Mouse (Mus musculus) stomach, embryonic 15.5 days (tissue): Measurements from ENCODE around the gene Tstd1. TPM values are rescaled to one million over a fixed set of nuclear protein-coding genes. Genes with fewer than 3 reads are reported as not detected.

Source experiments
- ATAC-seq: fragments of 200-750 bp; cut with Nextera tagmentation; 2 replicates; pipeline ENCODE4 v1.8.0; 2017; ENCODE audit warnings: low read depth, moderate number of reproducible peaks, moderate TSS enrichment; ENCODE audit not compliant: insufficient read depth, low FRiP score
- H3K27ac ChIP-seq: fragments of 300-500 bp; sonication (generic); 2 replicates; pipeline ENCODE4 v1.5.1; 2015; ENCODE audit warnings: mild to moderate bottlenecking, inconsistent platforms
- H3K27me3 ChIP-seq: fragments of 300-500 bp; sonication (generic); replicated peaks from 2 replicates; pipeline ENCODE4 v1.6.1; 2015; ENCODE audit warnings: inconsistent platforms
- H3K36me3 ChIP-seq: fragments of 300-500 bp; sonication (generic); 2 replicates; pipeline ENCODE4 v1.6.1; 2015; ENCODE audit warnings: inconsistent platforms
- H3K4me1 ChIP-seq: fragments of 300-500 bp; sonication (generic); 2 replicates; pipeline ENCODE4 v1.6.1; 2015; ENCODE audit warnings: inconsistent platforms
- H3K4me2 ChIP-seq: fragments of 300-500 bp; sonication (generic); 2 replicates; pipeline ENCODE4 v1.6.1; 2015; ENCODE audit warnings: mild to moderate bottlenecking, inconsistent platforms
- H3K4me3 ChIP-seq: fragments of 300-500 bp; sonication (generic); replicated peaks from 2 replicates; pipeline ENCODE4 v1.5.1; 2015; ENCODE audit warnings: inconsistent platforms
- H3K9ac ChIP-seq: fragments of 300-500 bp; sonication (generic); 2 replicates; pipeline ENCODE4 v1.6.1; 2015; ENCODE audit warnings: inconsistent platforms
- H3K9me3 ChIP-seq: fragments of 300-500 bp; sonication (generic); 2 replicates; pipeline ENCODE4 v1.6.1; 2016; ENCODE audit warnings: inconsistent platforms
- WGBS: fragments of 180-500 bp; shearing (Covaris S2); methylation state at CpG from one replicate; pipeline ENCODE4 v1.1.7; 2015; 5-methylcytosine and 5-hydroxymethylcytosine counted together
- polyA plus RNA-seq: library from polyadenylated mRNA; unstranded; fragments of >200 nt; fragmentation: Nextera tagmentation; extraction: Ambion mirVana; gene quantifications from 2 replicates; pipeline ENCODE4 v1.2.1, GENCODE M21; 2015

The Tstd1 gene
- polyA plus RNA-seq: 5.3 and 5.9 TPM in 2 replicates

DNA sequence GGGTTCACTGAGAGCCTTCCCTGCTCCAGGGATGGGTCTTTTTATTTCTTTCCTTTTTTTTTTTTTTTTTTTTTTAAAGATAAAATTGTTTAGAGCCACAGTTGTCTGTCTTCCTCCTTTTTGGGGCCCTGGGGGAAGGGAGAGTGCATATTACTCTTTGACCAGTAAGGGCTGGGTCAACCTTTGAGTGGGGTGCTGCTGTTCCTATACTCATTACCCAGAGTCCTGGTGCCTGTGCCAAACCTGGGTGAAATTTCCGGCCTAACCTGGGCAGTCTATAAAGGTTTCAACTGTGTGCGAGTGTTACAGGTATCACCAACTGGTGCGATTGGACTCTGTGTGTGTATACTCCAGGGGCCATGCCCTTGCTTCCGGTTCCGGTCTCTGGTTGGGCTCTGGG is at the start of gene Tstd1:
Gene Tstd1, plus strand, starts transcription at position 213 of the 400 bp plus-strand sequence.
- H3K4me2 ChIP-seq: no peak within 1 kb of the TSS
- H3K36me3 ChIP-seq: peaks cover 31% of the 10 kb centered on the region
- 77% methylated on average over 5 of the region's 5 CpGs for WGBS
- no peaks in the 10 kb centered on the region for H3K9me3 ChIP-seq
- H3K4me3 ChIP-seq: no peak within 1 kb of the TSS
- no peak for ATAC-seq
- no peak within 1 kb of the TSS for H3K9ac ChIP-seq
- H3K27ac ChIP-seq: peak within 1 kb of the TSS; percentile 41; the same call in 1 of the 2 replicates
- H3K4me1 ChIP-seq: no peaks in the 10 kb centered on the region; the same call in 1 of the 2 replicates
- no peaks in the 10 kb centered on the region for H3K27me3 ChIP-seq

DNA sequence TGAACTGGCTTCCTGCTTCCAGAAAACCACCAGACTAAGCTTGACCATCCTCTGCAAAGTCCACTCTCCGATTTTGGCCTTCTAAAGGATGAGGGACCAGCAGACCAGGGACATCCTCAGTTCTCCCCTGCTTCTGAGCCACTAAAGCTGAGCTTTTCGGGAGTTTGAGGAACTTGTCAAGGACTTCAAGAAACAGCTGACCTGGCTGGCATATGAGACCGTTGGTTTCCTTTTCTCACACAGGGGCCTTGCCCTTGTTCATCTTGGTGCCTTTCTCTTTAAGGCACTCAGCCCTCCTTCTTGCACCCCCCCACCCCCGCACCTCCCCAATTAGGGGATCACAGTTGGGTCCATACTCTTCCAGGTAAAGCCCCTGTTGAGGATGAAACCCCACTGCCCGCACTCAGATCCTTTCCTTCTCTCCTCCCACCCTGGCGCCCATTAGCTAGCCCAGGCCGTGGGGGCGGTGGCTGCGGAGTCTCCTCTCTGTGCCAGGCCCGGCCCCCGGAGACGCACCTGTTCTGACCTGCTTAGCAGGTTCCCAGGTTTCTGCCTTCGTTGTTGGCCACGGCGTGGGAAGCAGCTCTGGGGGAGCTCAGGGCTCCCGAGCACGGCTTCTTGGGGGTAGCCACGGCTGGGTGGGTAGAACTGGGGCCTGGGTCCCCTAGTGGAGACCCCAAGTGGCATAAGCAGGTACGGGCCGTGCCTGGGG is 48.7 kb upstream of the Tstd1 start, which contains the start of gene Nectin4:
Gene Nectin4, plus strand, starts transcription at position 255 of the 712 bp plus-strand sequence.
- Histone ChIP-seq H3K4me2 (peak within 1 kb of the TSS; percentile 45), H3K27ac (peak within 1 kb of the TSS; percentile 75), H3K9me3 (no peaks in the 10 kb centered on the region), H3K27me3 (no peaks in the 10 kb centered on the region), H3K36me3 (no peaks in the 10 kb centered on the region), H3K4me3 (peak within 1 kb of the TSS; percentile 35), H3K4me1 (peaks cover 8% of the 10 kb centered on the region), H3K9ac (0 out of 2 replicates have a peak within 1 kb of the TSS, but pooled peaks have one; percentile 17)
- peak; percentile 78 for ATAC-seq
- WGBS: 35% methylated on average over 20 of the region's 20 CpGs

DNA sequence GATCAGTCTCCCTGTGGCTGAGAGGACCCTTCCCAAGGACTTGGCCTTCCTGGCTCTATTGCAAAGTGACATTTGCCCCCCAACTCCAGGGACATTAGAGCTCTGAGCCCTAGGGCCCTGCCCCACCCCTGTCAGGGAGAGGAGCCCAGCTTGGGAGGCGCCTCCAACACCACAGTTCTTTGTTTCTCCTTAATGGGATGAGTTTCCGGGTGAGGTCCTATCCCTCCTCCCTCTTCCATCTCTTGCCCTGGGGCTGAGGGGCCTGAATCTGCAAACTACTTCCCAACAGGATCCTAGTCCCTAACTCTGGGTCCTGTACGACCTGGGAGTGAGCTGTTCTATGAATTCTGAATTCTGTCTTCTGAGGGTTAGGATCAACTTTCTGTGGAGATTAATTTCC is 45.8 kb upstream of the Tstd1 start:
- no peak overlapping the region for H3K9ac ChIP-seq
- no peak overlapping the region for H3K27ac ChIP-seq
- WGBS: 71% methylated on average over 3 of the region's 3 CpGs
- no peak for ATAC-seq
- no peak overlapping the region; the same call in 1 of the 2 replicates for H3K4me3 ChIP-seq
- H3K9me3 ChIP-seq: no peaks in the 10 kb centered on the region
- H3K4me2 ChIP-seq: peak overlapping the region; percentile 17; the same call in 1 of the 2 replicates
- H3K36me3 ChIP-seq: no peaks in the 10 kb centered on the region
- H3K4me1 ChIP-seq: peaks cover 14% of the 10 kb centered on the region
- no peaks in the 10 kb centered on the region for H3K27me3 ChIP-seq

DNA sequence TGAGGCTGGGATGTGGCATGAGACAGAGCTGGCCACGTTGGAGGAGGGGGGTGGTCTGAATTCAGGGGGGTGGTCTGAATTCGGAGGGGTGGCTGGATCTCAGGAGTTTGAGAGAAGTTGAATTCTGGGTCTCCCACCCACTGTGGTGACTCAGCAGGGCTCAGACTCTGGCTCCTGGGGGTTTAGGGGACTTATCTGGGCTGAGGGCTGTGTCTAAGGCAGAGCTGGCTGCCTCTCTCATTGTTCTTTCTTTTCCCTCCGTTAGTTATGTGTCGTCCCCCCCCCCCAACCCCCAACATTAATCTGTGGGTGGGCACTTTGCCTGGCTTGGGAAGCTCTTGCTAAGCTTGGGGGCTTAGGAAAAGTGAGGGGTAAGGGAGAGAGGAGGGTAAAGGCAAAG is 44.7 kb upstream of the Tstd1 start:
- Histone ChIP-seq H3K9me3 (no peaks in the 10 kb centered on the region), H3K36me3 (no peaks in the 10 kb centered on the region), H3K9ac (no peak overlapping the region), H3K4me3 (no peak overlapping the region), H3K27ac (peak overlapping the region; percentile 55; the same call in 1 of the 2 replicates), H3K4me1 (peaks cover 14% of the 10 kb centered on the region), H3K27me3 (no peaks in the 10 kb centered on the region), H3K4me2 (peak overlapping the region; percentile 21)
- no peak for ATAC-seq
- WGBS: 13% methylated on average over 2 of the region's 4 CpGs

DNA sequence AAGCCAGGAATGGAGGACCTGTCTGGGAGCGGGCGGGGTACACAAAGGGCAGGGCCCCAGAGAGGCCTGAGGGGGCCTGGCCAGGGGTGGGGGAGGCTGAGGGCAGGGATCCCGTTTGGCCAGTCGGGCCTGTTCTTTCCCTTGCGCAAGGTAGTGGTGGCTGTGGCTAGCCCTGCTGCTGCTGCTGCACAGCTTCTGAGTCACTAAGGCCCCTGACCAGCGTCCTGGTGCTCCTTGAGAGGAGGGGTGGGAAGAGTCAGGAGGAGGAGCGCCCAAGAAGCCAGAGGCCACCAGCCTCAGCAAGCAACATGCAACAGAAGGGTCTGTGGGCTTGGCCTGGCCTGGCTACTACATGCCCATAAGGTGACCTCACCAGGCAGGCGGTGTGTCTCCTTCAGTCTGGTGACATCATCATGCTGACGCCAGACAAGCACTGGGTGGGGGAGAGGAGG is 43.0 kb upstream of the Tstd1 start:
- Histone ChIP-seq H3K4me2 (peak overlapping the region; percentile 4; the same call in 1 of the 2 replicates), H3K9ac (no peak overlapping the region), H3K4me3 (no peak overlapping the region), H3K36me3 (no peaks in the 10 kb centered on the region), H3K4me1 (peaks cover 25% of the 10 kb centered on the region), H3K27ac (peak overlapping the region; percentile 63), H3K27me3 (no peaks in the 10 kb centered on the region), H3K9me3 (no peaks in the 10 kb centered on the region)
- ATAC-seq: peak; percentile 86
- WGBS: 47% methylated on average over 9 of the region's 9 CpGs

DNA sequence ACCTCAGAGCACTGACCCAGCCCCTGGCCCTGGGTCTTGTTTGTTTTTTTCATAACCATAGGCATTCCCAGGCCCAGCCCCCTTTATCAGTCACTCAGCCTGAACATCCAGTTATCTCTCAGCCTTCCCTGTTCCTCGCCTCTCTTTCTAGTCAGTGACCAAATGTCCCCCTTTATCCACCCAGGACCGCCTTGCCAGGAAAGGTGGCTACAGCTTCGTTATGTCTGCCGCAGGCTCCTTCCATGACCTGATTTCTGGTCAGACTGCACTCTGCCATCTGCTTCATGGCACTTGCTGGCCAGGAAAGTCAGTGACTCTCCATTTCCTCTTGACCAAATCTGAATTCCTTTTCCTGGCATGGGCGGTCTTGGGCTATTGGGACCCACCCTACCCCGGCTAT is 40.4 kb upstream of the Tstd1 start:
- Histone ChIP-seq H3K27ac (no peak overlapping the region), H3K4me1 (peaks cover 25% of the 10 kb centered on the region), H3K27me3 (no peaks in the 10 kb centered on the region), H3K36me3 (no peaks in the 10 kb centered on the region), H3K4me3 (no peak overlapping the region), H3K4me2 (no peak overlapping the region), H3K9ac (no peak overlapping the region), H3K9me3 (no peaks in the 10 kb centered on the region)
- 75% methylated on average over 6 of the region's 6 CpGs for WGBS
- ATAC-seq: no peak

DNA sequence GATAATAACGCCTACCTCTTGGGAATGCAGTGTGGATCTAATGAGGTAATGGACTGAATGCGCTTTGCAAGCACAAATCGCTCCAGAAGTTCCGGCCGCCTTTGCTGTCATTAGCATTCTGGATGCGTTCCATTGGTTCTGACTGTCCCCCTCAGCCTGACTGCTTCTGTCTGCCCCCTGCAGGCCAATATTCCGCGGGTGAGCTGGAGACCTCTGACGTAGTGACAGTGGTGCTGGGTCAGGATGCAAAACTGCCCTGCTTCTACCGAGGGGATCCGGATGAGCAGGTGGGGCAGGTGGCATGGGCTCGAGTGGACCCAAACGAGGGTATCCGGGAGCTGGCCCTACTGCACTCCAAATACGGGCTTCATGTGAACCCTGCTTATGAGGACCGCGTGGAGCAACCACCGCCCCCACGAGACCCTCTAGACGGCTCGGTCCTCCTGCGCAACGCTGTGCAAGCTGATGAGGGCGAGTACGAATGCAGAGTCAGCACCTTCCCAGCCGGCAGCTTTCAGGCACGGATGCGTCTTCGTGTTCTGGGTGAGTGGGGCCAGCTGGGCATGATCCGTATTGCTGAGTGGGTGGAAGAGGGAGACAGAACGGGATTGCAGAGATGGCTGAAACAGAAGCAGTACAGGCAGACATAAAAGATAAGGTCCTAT is 38.6 kb upstream of the Tstd1 start:
- no peak overlapping the region for H3K9ac ChIP-seq

DNA sequence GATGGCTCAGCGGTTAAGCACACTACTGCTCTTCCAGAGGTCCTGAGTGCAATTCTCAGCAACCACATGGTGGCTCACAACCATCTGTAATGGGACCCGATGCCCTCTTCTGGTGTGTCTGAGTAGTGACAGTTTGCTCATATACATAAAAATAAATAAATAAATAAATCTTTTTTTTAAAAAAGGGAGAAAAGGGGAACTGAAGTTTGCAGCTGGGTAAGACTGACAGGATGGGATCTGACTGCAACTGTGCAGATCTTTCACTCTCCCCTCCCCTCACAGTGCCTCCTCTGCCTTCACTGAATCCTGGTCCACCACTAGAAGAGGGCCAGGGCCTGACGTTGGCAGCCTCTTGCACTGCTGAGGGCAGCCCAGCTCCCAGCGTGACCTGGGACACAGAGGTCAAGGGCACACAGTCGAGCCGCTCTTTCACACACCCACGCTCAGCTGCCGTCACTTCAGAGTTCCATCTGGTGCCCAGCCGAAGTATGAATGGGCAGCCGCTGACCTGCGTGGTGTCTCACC is 36.5 kb upstream of the Tstd1 start:
- 86% methylated on average over 11 of the region's 11 CpGs for WGBS
- Histone ChIP-seq H3K9me3 (no peaks in the 10 kb centered on the region), H3K4me1 (peaks cover 13% of the 10 kb centered on the region), H3K27me3 (no peaks in the 10 kb centered on the region), H3K9ac (no peak overlapping the region), H3K4me2 (no peak overlapping the region), H3K4me3 (no peak overlapping the region), H3K27ac (no peak overlapping the region), H3K36me3 (no peaks in the 10 kb centered on the region)
- no peak for ATAC-seq

More for the DNA sequence above, 38.6 kb upstream of the Tstd1 start:
- H3K4me3 ChIP-seq: peak overlapping the region; percentile 25
- peak overlapping the region; percentile 44; the same call in 1 of the 2 replicates for H3K27ac ChIP-seq
- H3K27me3 ChIP-seq: no peaks in the 10 kb centered on the region
- H3K9me3 ChIP-seq: no peaks in the 10 kb centered on the region
- 0 out of 2 replicates have a peak, but pooled peaks have one; percentile 9 for ATAC-seq
- no peaks in the 10 kb centered on the region for H3K36me3 ChIP-seq
- WGBS: 7% methylated on average over 31 of the region's 31 CpGs
- H3K4me1 ChIP-seq: peaks cover 17% of the 10 kb centered on the region
- H3K4me2 ChIP-seq: peak overlapping the region; percentile 57

DNA sequence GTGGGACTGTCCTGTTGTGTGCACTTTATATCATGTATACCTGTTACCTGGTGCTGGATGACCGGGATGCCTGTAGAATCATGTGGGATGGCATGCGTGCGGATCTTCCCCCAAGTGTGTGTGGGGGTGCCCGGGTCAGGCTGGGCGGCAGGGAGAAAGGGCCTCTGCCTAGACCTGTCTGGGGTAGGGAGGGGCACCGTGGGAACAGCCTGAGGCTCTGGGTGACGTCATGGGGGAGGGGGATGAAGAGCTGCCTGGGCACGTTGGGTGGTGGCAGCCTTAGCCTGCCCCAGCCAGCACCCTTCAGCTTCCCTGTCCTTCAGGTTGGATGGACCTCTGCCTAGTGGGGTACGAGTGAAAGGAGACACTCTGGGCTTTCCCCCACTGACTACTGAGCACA is 34.3 kb upstream of the Tstd1 start:
- H3K27me3 ChIP-seq: no peaks in the 10 kb centered on the region
- H3K4me1 ChIP-seq: peaks cover 15% of the 10 kb centered on the region
- H3K4me3 ChIP-seq: no peak overlapping the region
- no peak overlapping the region for H3K4me2 ChIP-seq
- peak; percentile 8; the same call in 1 of the 2 replicates for ATAC-seq
- H3K9ac ChIP-seq: no peak overlapping the region
- no peaks in the 10 kb centered on the region for H3K9me3 ChIP-seq
- H3K36me3 ChIP-seq: no peaks in the 10 kb centered on the region
- WGBS: 56% methylated on average over 9 of the region's 9 CpGs
- H3K27ac ChIP-seq: no peak overlapping the region

DNA sequence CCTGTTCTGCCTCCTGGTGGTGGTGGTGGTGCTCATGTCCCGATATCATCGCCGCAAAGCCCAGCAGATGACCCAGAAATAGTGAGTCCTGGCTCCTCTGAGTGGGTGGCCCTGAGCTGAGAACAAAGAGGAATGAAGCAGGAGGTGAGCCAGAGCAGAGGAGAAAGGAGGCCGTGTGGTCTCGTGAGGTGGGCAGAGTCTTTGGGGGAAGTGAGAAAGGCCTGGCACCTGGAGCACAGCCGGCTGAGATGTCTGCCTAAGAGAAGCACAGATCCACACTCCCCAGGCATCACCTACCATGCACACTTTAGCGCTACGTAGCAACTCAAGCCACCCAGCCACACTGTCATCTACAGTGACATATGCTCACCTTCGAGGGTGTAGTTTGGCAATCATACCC is 33.5 kb upstream of the Tstd1 start:
- H3K27ac ChIP-seq: no peak overlapping the region
- H3K9me3 ChIP-seq: no peaks in the 10 kb centered on the region
- H3K4me1 ChIP-seq: peaks cover 8% of the 10 kb centered on the region
- no peak overlapping the region for H3K9ac ChIP-seq
- no peak overlapping the region for H3K4me3 ChIP-seq
- H3K36me3 ChIP-seq: no peaks in the 10 kb centered on the region
- 63% methylated on average over 9 of the region's 9 CpGs for WGBS
- no peak for ATAC-seq
- no peaks in the 10 kb centered on the region for H3K27me3 ChIP-seq
- H3K4me2 ChIP-seq: no peak overlapping the region

DNA sequence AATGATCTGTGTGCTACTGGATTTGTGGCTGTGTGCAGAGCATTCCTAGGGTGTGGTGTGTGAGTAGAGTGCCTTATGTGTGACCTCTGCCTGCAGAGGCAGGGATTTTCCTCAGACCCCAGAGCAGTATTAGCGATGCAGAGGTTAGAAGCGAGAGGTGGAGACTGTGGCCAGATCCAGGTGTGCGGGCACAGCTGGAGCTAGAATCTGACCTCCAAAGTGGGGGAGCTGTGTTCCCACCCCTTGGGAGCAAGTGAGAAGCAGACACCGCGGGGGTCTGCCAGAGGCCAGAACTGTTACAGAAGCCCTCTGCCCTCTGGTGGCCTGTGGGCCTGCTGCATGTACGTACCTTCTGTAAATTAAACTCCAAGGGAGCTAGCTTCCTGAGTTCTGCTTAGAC is 31.6 kb upstream of the Tstd1 start:
- Histone ChIP-seq H3K9ac (no peak overlapping the region), H3K27ac (no peak overlapping the region), H3K4me3 (no peak overlapping the region), H3K9me3 (no peaks in the 10 kb centered on the region), H3K36me3 (no peaks in the 10 kb centered on the region), H3K4me2 (no peak overlapping the region), H3K27me3 (no peaks in the 10 kb centered on the region), H3K4me1 (peaks cover 4% of the 10 kb centered on the region; the same call in 1 of the 2 replicates)
- no peak for ATAC-seq
- 28% methylated on average over 6 of the region's 6 CpGs for WGBS
